Mouse (Mus musculus): Measurements from ENCODE around the gene Tulp4. TPM values are rescaled to one million over a fixed set of nuclear protein-coding genes. Genes with fewer than 3 reads are reported as not detected.

The Tulp4 gene
- polyA plus RNA-seq, 1 experiment from 2014 or later: 14.2 TPM

Small RNA genes within 50 kb of the gene (microRNA-seq; reads per million reads assigned to microRNA genes)
- gene Gm22774: not detected

Other genes starting within 250 kb of the Tulp4 start
- 0.62 TPM in 2 replicates for gene Synj2, start 165.2 kb upstream of the Tulp4 start, polyA plus RNA-seq (2015; fragmentation: Nextera tagmentation; extraction: Ambion mirVana)
- 0.43 and 0.73 TPM in 2 replicates for gene Serac1, start 26.7 kb upstream of the Tulp4 start, polyA plus RNA-seq (2015; fragmentation: Nextera tagmentation; extraction: Ambion mirVana)
- gene Gtf2h5, start 26.7 kb upstream of the Tulp4 start, polyA plus RNA-seq (2015; fragmentation: Nextera tagmentation; extraction: Ambion mirVana): 70.4 and 73.5 TPM in 2 replicates
- 2.6 and 2.9 TPM in 2 replicates for gene Tmem181a, start 150.4 kb downstream of the Tulp4 start, polyA plus RNA-seq (2015; fragmentation: Nextera tagmentation; extraction: Ambion mirVana)
- gene Dynlt1a, start 211.1 kb downstream of the Tulp4 start, polyA plus RNA-seq (2015; fragmentation: Nextera tagmentation; extraction: Ambion mirVana): 2.9 and 3.0 TPM in 2 replicates

All from liver, postnatal 0 days (tissue).